Mouse (Mus musculus) spleen, postnatal 14 days (tissue): Measurements from ENCODE around the gene Reep6.

ENCODE experiments used
- DNase-seq, 2 experiments: peaks; one replicate each; pipeline ENCODE4 v3.0.0; 2021 to 2022; ENCODE audit warnings: low spot score in 2 of 2

Reep6 gene

DNA sequence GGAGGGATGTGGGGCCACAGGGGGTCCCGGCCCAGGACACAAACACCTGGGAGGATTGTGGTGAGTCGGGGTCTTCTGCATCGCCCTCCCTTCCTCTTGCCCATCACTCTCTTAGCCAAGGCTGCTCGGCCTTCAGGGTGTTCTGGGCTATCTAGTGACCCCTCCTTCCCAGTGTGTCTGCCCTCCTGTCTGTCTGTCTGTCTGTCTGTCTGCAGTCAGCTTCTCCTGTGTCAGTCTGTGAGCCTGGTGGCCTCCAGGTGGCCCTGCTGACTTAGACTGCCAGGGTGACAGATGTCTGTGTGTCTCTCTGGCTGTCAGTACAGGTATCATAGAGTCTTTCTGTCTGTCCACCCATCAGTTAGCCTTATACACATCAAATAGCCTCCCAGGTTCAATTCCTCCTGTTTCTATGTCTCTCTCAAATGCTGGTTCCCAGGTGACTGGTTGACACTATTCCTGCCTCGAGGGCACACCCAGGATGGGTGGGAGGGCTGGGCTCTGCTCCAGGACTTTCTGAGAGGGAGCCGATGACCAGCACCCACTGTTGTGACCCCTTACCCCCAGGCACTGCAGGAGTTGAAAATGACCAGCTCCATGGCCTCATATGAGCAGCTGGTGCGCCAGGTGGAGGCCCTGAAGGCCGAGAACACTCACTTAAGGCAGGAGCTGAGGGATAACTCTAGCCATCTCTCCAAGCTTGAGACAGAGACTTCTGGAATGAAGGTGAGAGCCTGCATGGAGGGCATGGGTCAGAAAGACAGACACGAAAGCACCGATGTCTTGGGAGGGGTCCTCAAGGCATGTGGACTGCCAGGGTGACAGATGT lies 28.3 kb upstream of the Reep6 start:
- DNase-seq = no peak

DNA sequence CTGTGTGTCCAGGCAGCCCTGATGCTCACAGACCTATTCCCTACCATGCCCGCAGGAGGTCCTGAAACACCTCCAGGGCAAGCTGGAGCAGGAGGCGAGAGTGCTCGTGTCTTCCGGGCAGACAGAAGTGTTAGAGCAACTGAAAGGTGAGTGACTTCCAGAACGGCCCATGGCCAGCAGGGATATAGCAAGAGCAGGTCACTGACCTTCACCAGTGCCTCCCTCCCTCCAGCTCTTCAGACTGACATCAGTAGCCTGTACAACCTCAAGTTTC lies 27.7 kb upstream of the Reep6 start:
- no peak for DNase-seq

DNA sequence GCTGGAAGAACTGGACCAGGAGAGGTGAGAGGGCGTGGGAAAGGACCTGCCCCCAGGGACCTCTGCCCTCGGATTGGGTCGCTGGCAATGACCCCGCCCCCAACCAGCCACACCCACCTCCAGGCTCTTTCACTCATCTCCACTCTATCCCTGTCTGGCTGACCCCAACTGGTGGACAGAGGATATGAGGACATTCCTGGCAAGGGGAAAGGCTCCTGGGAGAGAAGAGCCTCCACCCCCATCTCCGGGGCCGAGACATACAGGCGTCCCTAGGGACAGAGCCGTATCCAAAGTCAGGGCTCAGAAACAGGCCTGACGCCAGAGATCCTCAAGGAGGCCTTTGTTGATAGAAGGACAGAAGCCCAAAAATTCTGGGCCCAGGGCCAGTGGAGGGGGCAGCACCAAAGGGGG lies 27.3 kb upstream of the Reep6 start:
- no peak for DNase-seq

DNA sequence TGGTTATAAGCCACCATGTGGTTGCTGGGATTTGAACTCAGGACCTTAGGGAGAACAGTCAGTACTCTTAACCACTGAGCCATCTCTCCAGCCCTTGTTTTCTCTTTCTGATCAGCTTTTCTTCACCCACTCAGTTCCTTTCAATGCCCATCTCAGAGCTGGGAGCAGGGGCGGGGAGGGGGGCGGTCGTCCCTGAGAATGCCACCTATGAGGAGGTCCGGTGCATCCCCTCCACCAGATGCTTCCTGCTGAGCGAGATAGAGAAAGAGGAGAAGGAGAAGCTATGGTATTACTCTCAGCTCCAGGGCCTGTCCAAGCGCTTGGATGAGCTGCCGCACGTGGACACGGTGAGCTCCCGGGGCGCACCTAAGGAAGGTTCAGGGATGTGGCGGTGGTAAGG lies 25.3 kb upstream of the Reep6 start:
- no peak for DNase-seq

DNA sequence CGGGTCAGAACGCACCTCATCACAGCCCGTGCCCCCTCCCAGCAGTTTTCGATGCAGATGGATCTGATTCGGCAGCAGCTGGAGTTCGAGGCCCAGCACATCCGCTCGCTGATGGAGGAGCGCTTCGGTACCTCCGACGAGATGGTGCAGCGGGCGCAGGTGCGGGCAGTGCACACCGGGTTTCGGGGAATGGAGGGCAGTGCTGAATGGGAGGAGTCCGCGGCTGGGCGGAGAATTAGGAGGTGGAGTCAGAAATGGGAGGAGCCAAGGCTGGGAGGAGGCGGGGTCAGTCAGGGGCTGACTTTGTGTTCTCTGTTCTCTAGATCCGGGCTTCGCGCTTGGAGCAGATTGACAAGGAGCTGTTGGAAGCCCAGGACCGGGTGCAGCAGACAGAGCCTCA lies 24.9 kb upstream of the Reep6 start:
- DNase-seq = peak; percentile 48 to 52

DNA sequence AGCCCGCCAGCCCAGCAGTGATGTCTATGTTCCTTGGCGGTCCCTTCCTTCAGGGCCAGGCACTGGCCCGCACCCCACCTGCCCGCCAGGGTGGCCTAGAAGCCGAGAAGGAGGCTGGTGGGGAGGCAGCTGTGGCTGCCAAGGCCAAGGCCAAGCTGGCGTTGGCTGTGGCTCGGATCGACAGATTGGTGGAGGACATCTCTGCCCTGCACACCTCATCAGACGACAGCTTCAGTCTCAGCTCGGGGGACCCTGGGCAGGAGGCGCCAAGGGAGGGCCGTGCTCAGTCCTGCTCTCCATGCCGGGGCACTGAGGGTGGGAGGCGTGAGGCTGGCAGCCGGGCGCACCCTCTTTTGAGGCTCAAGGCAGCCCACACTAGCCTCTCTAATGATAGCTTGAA lies 18.2 kb upstream of the Reep6 start:
- DNase-seq = no peak

DNA sequence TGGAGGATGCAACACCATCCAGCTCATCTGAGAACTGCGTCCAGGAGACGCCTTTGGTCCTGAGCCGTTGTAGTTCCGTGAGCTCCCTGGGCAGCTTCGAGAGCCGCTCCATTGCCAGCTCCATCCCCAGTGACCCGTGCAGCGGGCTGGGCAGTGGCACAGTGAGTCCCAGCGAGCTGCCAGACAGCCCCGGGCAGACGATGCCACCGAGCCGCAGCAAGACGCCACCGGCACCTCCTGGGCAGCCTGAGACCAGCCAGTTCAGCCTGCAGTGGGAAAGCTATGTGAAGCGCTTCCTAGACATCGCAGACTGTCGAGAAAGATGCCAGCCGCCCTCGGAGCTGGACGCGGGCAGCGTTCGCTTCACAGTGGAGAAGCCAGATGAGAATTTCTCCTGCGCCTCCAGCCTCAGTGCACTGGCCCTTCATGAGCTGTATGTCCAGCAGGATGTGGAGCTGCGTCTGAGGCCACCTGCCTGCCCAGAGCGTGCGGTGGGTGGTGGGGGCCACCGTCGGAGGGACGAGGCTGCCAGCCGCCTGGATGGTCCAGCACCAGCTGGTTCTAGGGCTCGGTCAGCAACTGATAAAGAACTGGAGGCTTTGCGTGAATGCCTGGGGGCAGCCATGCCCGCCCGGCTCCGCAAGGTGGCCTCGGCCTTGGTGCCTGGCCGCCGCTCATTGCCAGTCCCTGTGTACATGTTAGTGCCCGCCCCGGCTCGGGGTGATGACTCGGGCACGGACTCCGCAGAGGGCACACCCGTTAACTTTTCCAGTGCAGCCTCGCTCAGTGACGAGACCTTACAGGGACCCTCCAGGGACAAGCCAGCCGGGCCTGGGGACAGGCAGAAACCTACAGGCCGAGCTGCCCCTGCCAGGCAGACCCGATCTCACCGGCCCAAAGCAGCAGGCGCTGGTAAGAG lies 16.9 kb upstream of the Reep6 start:
- no peak for DNase-seq

DNA sequence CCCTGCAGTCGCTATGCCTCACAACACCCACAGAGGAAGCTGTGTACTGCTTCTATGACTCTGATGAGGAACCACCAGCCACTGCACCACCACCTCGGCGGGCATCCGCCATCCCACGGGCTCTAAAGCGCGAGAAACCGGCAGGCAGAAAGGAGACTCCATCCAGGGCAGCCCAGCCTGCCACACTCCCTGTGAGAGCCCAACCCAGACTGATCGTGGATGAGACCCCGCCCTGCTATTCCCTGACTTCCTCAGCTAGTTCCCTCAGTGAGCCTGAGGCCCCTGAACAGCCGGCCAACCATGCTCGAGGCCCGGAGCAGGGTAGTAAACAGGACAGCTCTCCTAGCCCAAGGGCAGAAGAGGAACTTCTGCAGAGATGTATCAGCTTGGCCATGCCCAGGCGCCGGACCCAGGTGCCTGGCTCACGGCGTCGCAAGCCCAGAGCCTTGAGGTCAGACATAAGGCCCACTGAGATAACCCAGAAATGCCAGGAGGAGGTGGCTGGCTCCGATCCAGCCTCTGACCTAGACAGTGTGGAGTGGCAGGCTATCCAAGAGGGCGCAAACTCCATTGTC lies 16.0 kb upstream of the Reep6 start:
- peak in 1 of 2 experiments; percentile 48 for DNase-seq

DNA sequence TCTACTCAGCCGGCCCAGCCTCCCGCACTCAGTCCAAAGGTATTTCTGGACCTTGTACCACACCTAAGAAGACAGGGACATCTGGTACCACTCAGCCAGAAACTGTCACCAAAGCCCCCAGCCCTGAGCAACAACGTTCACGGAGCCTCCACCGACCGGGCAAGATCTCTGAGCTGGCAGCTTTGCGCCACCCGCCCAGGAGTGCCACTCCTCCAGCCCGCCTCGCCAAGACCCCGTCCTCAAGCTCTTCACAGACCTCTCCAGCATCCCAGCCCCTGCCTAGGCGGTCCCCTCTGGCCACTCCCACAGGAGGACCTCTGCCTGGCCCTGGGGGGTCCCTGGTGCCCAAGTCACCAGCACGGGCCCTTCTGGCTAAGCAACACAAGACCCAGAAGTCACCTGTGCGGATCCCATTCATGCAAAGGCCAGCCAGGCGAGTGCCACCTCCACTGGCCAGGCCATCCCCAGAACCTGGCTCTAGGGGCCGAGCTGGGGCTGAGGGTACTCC lies 15.2 kb upstream of the Reep6 start:
- no peak for DNase-seq

DNA sequence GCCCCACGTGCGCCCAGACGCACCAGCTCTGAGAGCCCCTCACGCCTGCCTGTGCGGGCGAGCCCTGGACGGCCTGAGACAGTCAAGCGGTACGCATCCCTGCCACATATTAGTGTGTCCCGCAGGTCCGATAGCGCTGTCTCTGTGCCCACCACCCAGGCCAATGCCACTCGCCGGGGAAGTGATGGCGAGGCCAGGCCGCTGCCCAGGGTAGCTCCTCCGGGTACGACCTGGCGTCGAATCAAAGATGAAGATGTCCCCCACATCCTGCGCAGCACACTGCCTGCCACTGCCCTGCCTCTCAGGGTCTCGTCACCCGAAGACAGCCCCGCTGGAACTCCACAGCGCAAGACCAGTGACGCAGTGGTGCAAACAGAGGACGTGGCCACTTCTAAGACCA lies 14.4 kb upstream of the Reep6 start:
- no peak for DNase-seq

DNA sequence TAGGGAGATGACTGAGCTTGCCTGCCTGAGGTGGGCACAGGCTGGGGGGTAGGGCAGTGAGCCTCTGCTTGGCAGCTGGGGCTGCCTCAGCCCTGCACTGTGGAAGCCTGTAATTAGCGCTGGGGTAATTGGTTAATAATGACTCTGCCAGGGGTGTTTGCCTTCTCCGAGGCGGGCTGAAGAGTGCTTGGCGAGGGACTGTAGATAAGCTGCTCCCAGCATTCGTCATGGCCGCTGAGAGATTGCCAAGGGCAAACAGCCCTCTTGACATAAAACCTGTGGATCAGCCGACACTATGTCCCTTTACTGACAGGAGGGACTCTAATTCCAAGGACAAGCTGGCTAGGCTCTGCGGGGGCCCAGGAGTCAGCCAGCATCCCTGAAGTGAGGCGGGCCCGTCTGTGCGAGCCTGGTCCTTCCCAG lies 13.4 kb upstream of the Reep6 start:
- no peak for DNase-seq

DNA sequence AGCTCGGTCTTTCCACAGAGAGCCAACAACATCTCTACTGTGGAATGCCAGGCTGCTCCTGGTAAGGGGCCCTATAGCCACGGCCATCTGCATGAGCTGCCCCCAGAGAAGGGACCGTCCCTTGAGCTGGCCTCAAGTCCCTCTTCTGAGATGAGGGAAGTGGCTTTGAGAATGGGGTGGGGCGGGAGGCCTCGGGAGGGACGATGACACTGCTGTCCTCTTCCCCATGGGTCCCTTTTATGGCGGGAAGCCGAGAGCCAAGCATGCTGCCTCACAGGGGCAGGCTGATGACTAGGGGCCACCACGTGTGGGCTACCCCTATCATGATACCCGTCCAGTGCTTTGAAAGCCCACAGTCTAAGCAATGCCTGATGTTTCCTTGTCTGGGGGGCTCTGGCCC lies 12.7 kb upstream of the Reep6 start:
- no peak for DNase-seq

DNA sequence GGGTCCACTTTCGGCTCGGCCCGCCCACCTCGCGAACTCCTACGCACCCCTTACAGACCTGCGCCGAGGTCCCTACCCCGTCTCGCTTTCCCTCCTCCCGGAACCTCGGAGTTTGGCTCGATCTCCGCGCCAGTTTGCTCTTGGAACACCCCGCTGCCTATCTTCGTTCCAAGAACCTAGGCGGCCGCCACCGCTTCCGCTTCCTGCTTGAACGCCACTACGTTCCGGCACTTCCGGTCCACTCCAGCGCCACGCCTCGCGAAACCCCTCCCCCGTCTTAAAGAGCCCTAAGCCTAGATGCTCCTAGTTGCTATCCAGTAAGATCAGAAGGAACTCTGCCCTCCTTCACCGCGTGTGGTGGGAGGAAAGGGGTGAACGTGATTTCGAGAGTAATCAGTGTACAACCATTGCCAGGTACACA lies 9.4 kb upstream of the Reep6 start, which contains the start of gene 2310011J03Rik:
2310011J03Rik (minus strand) TSS at position 198 of the 421 bp plus-strand sequence.
- DNase-seq = peak; percentile 79 to 84

DNA sequence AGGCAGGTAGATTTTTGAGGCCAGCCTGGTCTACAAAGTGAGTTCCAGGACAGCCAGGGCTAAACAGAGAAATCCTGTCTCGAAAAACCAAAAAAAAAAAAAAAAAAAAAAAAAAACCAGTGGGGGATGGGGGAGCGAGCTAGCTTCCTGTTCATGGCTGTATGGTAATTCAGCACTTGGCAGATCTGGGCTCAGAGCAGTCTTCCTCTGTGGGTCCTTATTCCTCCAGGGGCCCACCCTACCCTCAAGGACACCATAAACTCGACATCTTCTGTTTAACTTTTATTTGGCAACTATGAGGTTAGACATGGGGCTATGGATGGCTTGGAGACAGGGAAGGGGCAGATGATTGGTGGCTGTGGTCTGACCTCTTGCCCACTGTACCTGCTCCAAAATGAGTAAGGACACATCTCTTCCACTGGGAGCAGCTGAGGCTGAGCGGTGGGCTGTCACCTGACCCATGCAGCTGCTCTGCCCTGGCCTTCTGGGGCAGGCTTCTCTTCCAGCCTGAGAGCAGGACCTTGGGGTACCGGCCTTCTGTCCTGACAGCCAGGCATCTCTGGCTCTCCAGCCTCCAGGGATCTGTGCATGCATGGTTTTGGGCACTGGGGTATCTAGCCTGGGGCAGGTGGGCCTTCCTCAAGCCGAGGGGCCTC lies 8.6 kb upstream of the Reep6 start:
- no peak for DNase-seq

DNA sequence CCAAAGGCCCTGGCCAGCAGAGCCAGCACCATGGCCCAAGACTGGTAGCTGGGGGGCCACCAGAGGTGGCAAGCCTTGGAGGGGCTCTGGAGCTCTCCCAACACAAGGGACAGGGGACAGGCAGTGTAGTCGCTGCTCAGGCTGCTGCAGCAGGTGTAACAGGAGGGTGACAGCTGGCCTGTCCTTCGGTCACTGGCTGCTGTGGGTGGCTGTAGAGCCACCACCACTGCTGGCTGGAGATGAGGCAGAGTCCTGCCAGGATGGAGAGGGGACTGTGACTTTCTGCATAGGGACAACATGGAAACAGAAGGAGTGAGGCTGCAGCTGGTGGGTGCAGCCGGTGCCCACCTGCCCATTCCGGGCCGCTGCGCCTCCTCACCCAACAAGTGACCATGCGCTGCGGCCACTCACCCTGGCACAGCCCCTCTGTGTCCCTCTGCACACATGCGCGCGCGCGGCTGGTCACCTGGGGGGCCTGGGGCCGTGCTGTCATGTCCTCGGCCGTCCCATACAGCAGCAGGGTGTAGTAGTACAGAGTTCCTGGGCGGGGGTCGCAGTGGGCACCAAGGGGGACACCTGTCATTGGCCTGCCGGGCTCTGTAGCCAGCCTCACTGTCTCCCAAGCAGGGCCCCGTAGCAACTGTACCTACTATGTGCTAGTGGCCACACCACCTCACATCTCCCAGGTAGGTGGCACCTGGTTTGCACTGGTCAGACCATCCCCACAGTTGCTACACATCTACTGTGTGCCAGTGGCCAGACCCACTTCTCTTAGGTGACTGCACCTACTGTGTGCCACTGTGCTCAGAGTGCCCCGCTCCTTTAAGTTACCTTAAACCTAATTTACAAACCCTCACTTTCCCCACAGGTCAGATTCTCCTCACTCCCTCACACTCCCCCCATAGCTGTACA lies 7.8 kb upstream of the Reep6 start:
- DNase-seq = no peak

DNA sequence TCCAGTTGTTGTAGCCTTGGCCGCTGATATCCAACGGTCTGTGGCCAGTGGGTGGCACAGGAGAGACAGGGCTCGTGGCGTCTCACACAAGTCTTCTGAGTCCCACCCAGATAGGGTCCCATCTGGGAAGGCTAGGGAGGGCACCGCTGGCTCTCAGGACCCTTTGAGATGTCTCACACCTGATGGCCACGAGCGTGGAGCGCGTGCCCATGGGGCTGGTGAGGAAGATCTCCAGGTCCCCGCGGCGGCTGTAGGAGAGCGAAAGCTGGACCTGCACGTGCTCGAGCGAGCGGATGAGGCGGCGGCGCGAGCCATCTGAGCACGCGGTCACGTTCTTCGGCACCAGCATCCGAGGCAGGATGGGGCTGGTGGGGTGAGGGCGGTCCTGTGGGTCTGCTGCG lies 6.9 kb upstream of the Reep6 start:
- DNase-seq = no peak

DNA sequence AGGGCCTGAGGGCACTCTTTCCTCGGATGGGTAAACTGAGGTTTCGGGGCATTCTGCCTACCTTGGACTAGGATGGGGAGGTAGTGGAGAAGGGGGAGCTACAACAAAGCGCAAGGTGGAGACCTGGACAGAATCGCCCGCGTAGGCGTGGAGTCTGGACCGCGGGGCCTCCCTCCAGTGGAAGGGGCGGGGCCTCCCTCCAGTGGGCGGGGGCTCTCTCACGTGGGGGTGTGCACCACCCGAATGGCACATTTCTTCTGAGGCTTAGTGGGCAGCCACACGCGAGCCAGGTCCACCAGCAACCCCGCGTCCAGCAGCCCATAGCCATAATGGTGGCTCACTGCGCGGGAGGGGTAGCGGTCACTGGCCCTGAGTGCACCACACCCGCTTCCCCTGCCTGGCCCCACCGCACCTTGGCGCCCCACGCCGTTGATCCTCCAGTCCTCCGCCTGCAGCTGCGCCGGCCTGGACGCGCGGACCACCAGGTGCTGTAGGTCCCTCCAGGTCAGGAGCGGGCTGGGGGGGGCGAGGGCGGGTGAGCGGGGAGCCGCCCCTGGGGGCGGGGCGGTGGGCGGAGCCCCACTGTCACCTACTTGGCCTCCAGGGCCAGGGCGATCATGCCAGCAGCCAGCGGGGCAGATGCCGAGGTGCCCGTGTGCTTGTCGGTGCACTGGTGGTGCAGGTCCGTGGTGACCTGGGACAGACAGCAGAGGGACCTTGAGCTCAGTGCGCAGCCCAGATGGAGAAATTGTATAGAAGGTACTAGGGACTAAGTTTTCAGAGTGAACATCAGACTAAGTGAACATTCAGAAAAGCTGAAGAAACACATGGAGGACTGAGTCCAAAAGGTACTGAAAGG lies 6.3 kb upstream of the Reep6 start:
- peak; percentile 55 to 68 for DNase-seq

DNA sequence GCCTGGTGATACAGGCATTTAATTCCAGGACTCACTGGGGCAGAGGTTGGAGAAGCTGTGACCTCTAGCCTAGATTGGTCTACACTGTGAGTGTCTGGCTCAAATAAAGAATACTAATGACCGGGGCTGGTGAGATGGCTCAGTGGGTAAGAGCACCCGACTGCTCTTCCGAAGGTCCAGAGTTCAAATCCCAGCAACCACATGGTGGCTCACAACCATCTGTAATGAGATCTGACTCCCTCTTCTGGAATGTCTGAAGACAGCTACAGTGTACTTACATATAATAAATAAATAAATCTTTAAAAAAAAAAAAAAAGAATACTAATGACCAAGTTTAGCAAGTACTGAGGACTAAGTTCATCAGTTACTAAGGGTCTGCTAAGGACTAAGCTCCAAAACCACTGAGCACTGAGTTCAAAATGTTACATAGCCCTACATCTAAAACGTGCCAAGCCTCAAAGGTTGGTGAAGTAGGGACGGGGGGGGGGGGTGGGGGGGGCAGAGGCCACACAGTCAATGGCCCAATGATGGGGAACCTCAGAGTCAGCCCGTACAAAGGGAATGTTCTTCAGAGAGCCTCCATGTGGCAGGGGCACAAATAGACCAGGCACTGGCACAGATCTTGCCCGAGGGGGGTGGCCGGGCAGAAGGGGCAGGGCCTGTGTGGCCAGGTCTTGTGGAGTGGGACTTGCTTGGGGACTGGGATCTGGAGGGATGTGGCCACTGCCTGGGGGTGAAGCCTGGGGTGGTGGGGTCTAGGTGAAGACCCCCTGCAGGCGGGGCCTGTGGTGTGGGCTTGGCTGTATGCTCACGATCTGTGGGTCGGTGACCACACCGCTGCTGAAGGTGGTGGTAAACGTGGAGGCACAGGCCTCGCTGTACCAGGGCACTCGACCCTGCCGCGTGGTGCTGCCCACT lies 5.4 kb upstream of the Reep6 start:
- DNase-seq = no peak

DNA sequence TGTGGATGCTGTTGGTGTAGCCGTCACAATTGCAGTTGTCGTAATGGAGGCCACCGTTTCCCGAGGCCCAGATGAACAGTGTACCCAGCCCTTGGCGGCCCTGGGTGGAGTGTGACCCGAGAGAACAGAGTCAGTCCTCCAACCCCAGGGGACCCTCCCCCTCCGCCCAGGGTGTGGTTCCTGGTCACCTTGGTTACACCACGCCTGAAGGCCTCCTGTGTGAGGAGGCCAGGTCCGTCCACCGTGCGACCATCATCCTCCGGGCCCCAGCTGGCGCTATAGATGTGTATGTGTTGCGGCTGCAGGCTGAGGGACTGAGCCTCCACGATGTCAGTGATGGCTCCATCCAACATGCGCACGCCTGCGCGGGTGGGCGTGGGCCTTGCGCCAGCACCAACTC lies 4.7 kb upstream of the Reep6 start:
- DNase-seq = no peak
